Mouse (Mus musculus) kidney, postnatal 0 days (tissue): ENCODE data around the gene Tacr2. TPM values are rescaled to one million over a fixed set of nuclear protein-coding genes. Genes with fewer than 3 reads are reported as not detected.
A peak's percentile ranks its signal among the peaks of the same experiment; 100 is the strongest.

Source experiments
- ATAC-seq: fragments of 200-750 bp; cut with Nextera tagmentation; replicated peaks from 2 replicates; pipeline ENCODE4 v1.8.0; 2017; ENCODE audit warnings: low read depth, moderate number of reproducible peaks, moderate TSS enrichment, moderate library complexity; ENCODE audit not compliant: low FRiP score
- DNase-seq: peaks from one replicate; pipeline ENCODE4 v3.0.0-alpha.2; 2016; ENCODE audit warnings: low spot score
- H3K27ac ChIP-seq: fragments of 300-500 bp; sonication (generic); 2 replicates; pipeline ENCODE4 v1.5.1; 2014; ENCODE audit warnings: mild to moderate bottlenecking
- H3K27me3 ChIP-seq: fragments of 300-500 bp; sonication (generic); 2 replicates; pipeline ENCODE4 v1.6.1; 2014; ENCODE audit warnings: low read length, mixed read lengths; ENCODE audit not compliant: insufficient read depth
- H3K36me3 ChIP-seq: fragments of 300-500 bp; sonication (generic); 2 replicates; pipeline ENCODE4 v1.6.1; 2014; ENCODE audit warnings: low read length, mixed read lengths; ENCODE audit not compliant: insufficient read depth
- H3K4me1 ChIP-seq: fragments of 300-500 bp; sonication (generic); replicated peaks from 2 replicates; pipeline ENCODE4 v1.6.1; 2014; ENCODE audit warnings: antibody characterized with exemption, low read length, mixed read lengths; ENCODE audit not compliant: insufficient read depth
- H3K4me2 ChIP-seq: fragments of 300-500 bp; sonication (generic); 2 replicates; pipeline ENCODE4 v1.6.1; 2014; ENCODE audit warnings: mild to moderate bottlenecking, low read length, moderate library complexity, mixed read lengths
- H3K4me3 ChIP-seq: fragments of 300-500 bp; sonication (generic); replicated peaks from 2 replicates; pipeline ENCODE4 v1.5.1; 2014; ENCODE audit warnings: low read depth, low read length
- H3K9ac ChIP-seq: fragments of 300-500 bp; sonication (generic); 2 replicates; pipeline ENCODE4 v1.6.1; 2014; ENCODE audit warnings: low read depth, low read length
- H3K9me3 ChIP-seq: fragments of 300-500 bp; sonication (generic); replicated peaks from 2 replicates; pipeline ENCODE4 v1.6.1; 2016; ENCODE audit warnings: low read length, inconsistent platforms, mixed read lengths
- CTCF ChIP-seq: IDR thresholded peaks from 2 replicates; pipeline ENCODE4 v1.5.1; 2016; ENCODE audit warnings: antibody characterized with exemption, low read depth, mild to moderate bottlenecking, moderate library complexity
- WGBS: fragments of 180-500 bp; shearing (Covaris S2); extraction: QIAGEN DNeasy Blood & Tissue Kit; methylation state at CpG from one replicate; pipeline ENCODE4 v1.1.7; 2014; 5-methylcytosine and 5-hydroxymethylcytosine counted together
- polyA plus RNA-seq: library from polyadenylated mRNA; unstranded; fragments of >200 nt; fragmentation: Nextera tagmentation; extraction: Ambion mirVana; gene quantifications from 2 replicates; pipeline ENCODE4 v1.2.1, GENCODE M21; 2015

Tacr2 gene
- polyA plus RNA-seq, 1 experiment from 2014 or later: not detected

DNA sequence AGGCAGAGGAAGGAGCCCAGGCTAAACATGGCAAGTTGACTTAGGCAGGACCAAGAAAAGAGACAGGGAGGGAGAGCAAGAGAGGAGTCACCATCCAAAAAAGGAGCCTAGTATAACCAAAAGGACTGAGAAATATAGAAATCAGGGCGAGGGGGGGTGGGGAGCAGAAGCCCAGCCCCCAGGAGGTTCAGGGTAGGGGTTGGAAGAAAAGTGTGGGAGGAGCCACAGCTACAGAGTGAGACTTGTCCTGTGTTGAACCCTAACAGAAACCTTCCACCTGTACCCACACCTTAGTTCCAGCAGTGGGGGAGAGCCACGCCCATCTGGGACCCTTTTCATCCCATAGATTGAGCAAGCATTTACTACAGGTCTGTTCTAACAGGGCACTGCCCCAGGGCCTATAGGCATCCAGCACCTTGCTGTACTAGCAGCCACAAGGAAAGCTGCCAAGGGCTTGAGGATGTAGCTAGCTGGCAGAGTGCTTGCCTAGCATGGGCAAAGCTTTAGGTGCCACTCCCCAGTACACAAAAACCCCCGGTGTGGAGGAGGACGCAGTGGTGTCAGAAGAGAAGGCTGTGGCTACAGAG is 31.1 kb downstream of the Tacr2 start:
- no peaks in the 10 kb centered on the region for H3K9me3 ChIP-seq
- no peak overlapping the region for H3K9ac ChIP-seq
- 90% methylated on average over 4 of the region's 4 CpGs for WGBS
- H3K4me1 ChIP-seq: no peaks in the 10 kb centered on the region
- no peak for DNase-seq
- no peak overlapping the region for H3K4me2 ChIP-seq
- no peak overlapping the region for H3K27ac ChIP-seq
- no peak for TF ChIP-seq CTCF
- H3K27me3 ChIP-seq: no peaks in the 10 kb centered on the region
- no peak overlapping the region for H3K4me3 ChIP-seq
- no peak for ATAC-seq
- peaks cover 48% of the 10 kb centered on the region for H3K36me3 ChIP-seq

DNA sequence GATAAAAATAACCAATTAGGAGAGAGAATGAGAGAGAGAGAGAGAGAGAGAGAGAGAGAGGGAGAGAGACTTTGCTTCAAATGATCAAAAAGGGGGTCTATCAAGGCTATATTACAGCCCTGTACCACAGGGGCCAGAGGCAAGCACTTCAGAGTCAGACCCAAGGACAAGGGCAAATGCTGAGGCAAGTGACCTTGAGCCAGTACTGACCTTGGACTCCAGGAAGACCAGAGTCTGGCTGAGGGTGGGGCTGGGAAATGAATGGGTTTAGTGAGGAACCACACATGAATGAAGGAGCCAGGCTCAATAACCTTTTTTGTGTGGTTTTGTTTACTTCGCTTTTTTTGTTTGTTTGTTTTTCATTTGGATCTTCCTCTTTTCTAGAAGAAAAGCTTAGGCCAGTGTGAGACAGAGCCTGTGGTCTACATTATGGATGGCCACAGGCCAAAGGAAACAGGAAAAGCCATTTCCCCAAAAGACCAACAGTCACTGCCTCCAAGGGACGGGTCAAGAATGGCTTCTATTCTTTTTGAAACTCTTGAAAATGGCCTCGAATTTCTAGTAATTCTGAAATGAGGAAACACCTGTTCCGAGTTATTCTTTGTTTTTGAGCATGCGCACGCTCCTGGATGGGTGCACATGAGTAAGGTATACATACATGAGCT is 35.4 kb downstream of the Tacr2 start:
- Histone ChIP-seq H3K36me3 (peaks cover 54% of the 10 kb centered on the region; the same call in 1 of the 2 replicates), H3K4me3 (no peak overlapping the region), H3K9ac (no peak overlapping the region), H3K4me1 (no peaks in the 10 kb centered on the region), H3K9me3 (no peaks in the 10 kb centered on the region), H3K4me2 (no peak overlapping the region), H3K27ac (no peak overlapping the region), H3K27me3 (no peaks in the 10 kb centered on the region)
- WGBS: 67% methylated on average over 6 of the region's 6 CpGs
- peak; percentile 55 for DNase-seq
- no peak for TF ChIP-seq CTCF
- no peak for ATAC-seq

DNA sequence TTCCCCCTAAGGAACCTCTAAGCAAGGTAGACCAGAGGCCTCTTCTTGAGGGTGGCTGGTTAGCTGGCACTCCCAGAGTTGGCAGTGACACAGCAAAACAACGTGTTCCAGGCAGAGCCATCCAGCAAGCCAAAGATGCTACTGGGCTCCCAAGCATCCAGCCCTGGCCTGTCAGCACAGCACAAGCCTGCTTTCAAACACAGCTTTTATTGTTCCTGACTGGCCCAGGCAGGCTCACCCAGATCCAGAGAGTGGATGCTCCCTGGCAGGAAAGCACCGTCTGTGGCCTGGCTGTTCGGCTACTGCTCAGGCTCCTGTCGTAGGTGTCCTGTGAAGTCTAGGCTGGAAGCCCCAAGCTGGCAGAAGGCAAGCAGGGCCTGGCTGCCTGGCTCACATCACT is 41.9 kb downstream of the Tacr2 start:
- no peak for TF ChIP-seq CTCF
- Histone ChIP-seq H3K9ac (no peak overlapping the region), H3K4me2 (no peak overlapping the region), H3K4me1 (no peaks in the 10 kb centered on the region), H3K27me3 (no peaks in the 10 kb centered on the region), H3K36me3 (peaks cover 47% of the 10 kb centered on the region; the same call in 1 of the 2 replicates), H3K4me3 (no peak overlapping the region), H3K27ac (no peak overlapping the region), H3K9me3 (no peaks in the 10 kb centered on the region)
- ATAC-seq (no peak), DNase-seq (no peak)
- 93% methylated on average over 4 of the region's 4 CpGs for WGBS

DNA sequence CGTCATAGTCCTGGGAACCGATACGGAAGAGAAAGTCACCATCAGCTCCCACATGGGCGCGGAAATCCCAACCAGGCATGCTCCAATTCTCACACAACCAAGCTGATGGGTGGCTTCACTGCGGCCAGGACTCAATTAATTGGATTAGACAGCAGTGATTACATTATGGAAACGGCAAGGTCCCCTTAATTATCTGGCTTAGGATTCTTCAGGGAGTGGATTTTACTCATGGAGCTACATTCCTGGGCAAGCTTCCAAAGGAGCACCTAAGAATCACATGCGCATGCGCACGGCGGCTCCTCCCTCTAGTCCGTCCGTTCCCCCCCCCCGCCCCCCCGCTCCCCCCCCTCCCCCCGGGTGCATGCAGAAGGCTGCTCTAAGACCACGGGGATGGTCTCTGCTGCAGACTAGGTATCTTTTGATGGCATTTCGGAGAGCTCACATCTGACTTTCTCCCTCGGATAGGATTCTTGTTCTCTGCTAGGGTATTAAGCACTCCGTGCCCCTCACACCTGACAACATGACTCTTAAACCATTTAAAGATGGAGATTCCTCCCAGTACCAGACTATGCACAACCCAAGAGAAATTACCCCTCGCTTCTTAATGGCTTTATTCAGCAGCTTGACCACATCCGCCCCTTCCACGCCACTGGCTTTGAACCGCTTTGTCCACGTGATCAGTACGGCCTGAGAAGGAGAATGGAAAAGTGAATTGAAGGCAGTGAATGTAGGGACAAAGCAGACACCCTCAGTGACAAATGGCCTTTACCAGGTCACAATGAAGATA is 44.0 kb downstream of the Tacr2 start:
- Histone ChIP-seq H3K4me1 (no peaks in the 10 kb centered on the region), H3K27me3 (no peaks in the 10 kb centered on the region), H3K27ac (no peak overlapping the region), H3K9ac (no peak overlapping the region), H3K9me3 (no peaks in the 10 kb centered on the region), H3K36me3 (peaks cover 37% of the 10 kb centered on the region; the same call in 1 of the 2 replicates), H3K4me2 (no peak overlapping the region), H3K4me3 (no peak overlapping the region)
- DNase-seq: no peak
- no peak for TF ChIP-seq CTCF
- ATAC-seq: no peak
- 77% methylated on average over 24 of the region's 26 CpGs for WGBS

DNA sequence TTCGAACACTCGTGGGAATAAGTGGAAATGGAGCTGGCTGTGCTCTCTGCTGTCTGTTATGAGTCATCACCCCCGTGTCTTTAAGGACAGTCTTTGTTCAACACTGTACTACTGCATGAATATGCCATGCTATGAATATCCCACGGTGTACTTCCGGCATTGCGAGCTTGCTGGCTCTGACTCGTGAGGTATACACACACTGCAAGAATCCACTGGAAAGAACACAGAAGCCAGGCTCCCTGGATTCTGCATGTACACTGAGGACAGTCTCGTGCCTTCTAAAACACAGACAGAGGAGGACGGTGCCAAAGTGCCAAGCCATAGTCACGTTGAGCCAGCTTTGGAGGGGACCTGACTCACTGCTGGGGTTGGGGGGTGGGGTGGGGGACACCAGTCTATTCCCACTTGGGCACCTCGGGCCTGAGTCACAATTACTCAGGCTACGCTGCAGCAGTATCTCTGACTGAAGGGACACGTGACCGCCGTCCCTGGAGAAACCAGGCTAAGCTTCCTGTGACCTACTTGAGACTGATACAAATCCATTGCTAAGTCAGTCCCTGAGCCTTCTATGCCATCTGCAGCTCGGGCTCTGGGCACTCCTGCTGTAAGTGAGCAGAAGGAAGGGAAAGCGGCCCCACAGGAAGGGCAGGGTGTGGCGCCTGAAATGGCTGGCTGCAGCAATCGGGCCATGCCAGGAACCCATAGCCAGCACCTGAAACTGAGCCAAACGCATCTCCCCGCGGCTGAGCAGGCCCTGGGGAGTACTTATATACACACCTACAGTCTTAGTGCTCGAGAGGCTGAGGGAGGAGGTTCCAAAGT is 48.0 kb downstream of the Tacr2 start:
- Histone ChIP-seq H3K27ac (no peak overlapping the region; the same call in 1 of the 2 replicates), H3K27me3 (no peaks in the 10 kb centered on the region), H3K9me3 (no peaks in the 10 kb centered on the region), H3K4me3 (no peak overlapping the region), H3K4me1 (no peaks in the 10 kb centered on the region), H3K9ac (no peak overlapping the region), H3K36me3 (peaks cover 26% of the 10 kb centered on the region; the same call in 1 of the 2 replicates), H3K4me2 (no peak overlapping the region)
- DNase-seq (no peak), ATAC-seq (peak; percentile 37; the same call in 1 of the 2 replicates)
- WGBS: 76% methylated on average over 23 of the region's 23 CpGs
- TF ChIP-seq CTCF: no peak

GRCm38 (mm10) chr10:62305090-62305489 is 52.9 kb downstream of the Tacr2 start:
- no peak overlapping the region for H3K4me2 ChIP-seq
- no peaks in the 10 kb centered on the region; the same call in 1 of the 2 replicates for H3K4me1 ChIP-seq
- H3K9ac ChIP-seq: no peak overlapping the region
- ATAC-seq (no peak), DNase-seq (no peak)
- peaks cover 9% of the 10 kb centered on the region; the same call in 1 of the 2 replicates for H3K36me3 ChIP-seq
- 65% methylated on average over 6 of the region's 6 CpGs for WGBS
- no peak overlapping the region for H3K4me3 ChIP-seq
- no peaks in the 10 kb centered on the region for H3K9me3 ChIP-seq
- no peaks in the 10 kb centered on the region for H3K27me3 ChIP-seq
- H3K27ac ChIP-seq: no peak overlapping the region
- TF ChIP-seq CTCF: no peak
